Mouse (Mus musculus) macrophage (primary cell): ENCODE measurements around the gene Ism1. TPM values are rescaled to one million over a fixed set of nuclear protein-coding genes. Genes with fewer than 3 reads are reported as not detected.

Experiments
- H3K27ac ChIP-seq: fragments of 350-480 bp; formaldehyde crosslinking; 2 replicates; pipeline ENCODE4 v1.9.0; 2021
- H3K36me3 ChIP-seq: fragments of 350-480 bp; formaldehyde crosslinking; 2 replicates; pipeline ENCODE4 v1.9.0; 2021; ENCODE audit errors: inconsistent target
- H3K4me3 ChIP-seq: fragments of 350-480 bp; formaldehyde crosslinking; 2 replicates; pipeline ENCODE4 v1.9.0; 2021; ENCODE audit errors: inconsistent target
- H3K79me2 ChIP-seq: fragments of 350-480 bp; formaldehyde crosslinking; 2 replicates; pipeline ENCODE4 v1.9.0; 2021; ENCODE audit errors: inconsistent target
- WGBS: methylation state at CpG from one replicate; pipeline ENCODE4 v1.1.7; 2026; ENCODE audit warnings: inconsistent platforms; ENCODE audit not compliant: missing documents; 5-methylcytosine and 5-hydroxymethylcytosine counted together
- polyA plus RNA-seq: library from polyadenylated mRNA; stranded (reverse); fragments of 250-400 nt; gene quantifications from 3 replicates; pipeline ENCODE4 v1.2.4, GENCODE M21; 2018; ENCODE audit warnings: inconsistent platforms

Ism1 gene
- polyA plus RNA-seq, 1 experiment from 2014 or later, result not detected

GRCm38 (mm10) chr2:139729377-139729776 lies 51.4 kb downstream of the Ism1 start:
- H3K79me2 ChIP-seq, result no peaks in the 10 kb centered on the region
- H3K27ac ChIP-seq, result no peak overlapping the region
- H3K4me3 ChIP-seq, result no peak overlapping the region
- 65% methylated on average over 5 of the region's 5 CpGs for WGBS
- H3K36me3 ChIP-seq, result no peaks in the 10 kb centered on the region

- Histone ChIP-seq H3K79me2 (no peaks in the 10 kb centered on the region), H3K36me3 (no peaks in the 10 kb centered on the region), H3K4me3 (no peak overlapping the region), H3K27ac (no peak overlapping the region)
- 63% methylated on average over 1 of the region's 1 CpGs for WGBS
These were observed 64.4 kb downstream of the Ism1 start for GRCm38 (mm10) chr2:139742381-139742780.

- Histone ChIP-seq H3K4me3 (no peak overlapping the region), H3K27ac (no peak overlapping the region), H3K79me2 (no peaks in the 10 kb centered on the region), H3K36me3 (no peaks in the 10 kb centered on the region)
- 89% methylated on average over 8 of the region's 8 CpGs for WGBS
These were observed 79.0 kb downstream of the Ism1 start for GRCm38 (mm10) chr2:139757021-139757420.

- H3K79me2 ChIP-seq, result no peaks in the 10 kb centered on the region
- H3K4me3 ChIP-seq, result no peak overlapping the region
- H3K27ac ChIP-seq, result no peak overlapping the region
- no peaks in the 10 kb centered on the region for H3K36me3 ChIP-seq
- 100% methylated on average over 1 of the region's 1 CpGs for WGBS
These were observed 79.5 kb downstream of the Ism1 start for GRCm38 (mm10) chr2:139757456-139757855.

- Histone ChIP-seq H3K4me3 (no peak overlapping the region), H3K27ac (no peak overlapping the region), H3K79me2 (no peaks in the 10 kb centered on the region), H3K36me3 (no peaks in the 10 kb centered on the region)
- 82% methylated on average over 5 of the region's 5 CpGs for WGBS
These were observed 86.4 kb downstream of the Ism1 start for GRCm38 (mm10) chr2:139764355-139764754.

GRCm38 (mm10) chr2:139774949-139775570 lies 97.1 kb downstream of the Ism1 start:
- 87% methylated on average over 8 of the region's 8 CpGs for WGBS

GRCm38 (mm10) chr2:139776644-139777043 lies 98.7 kb downstream of the Ism1 start:
- H3K4me3 ChIP-seq, result no peak overlapping the region
- H3K79me2 ChIP-seq, result no peaks in the 10 kb centered on the region
- H3K36me3 ChIP-seq, result no peaks in the 10 kb centered on the region
- 13% methylated on average over 1 of the region's 1 CpGs for WGBS
- H3K27ac ChIP-seq, result no peak overlapping the region

More at GRCm38 (mm10) chr2:139774949-139775570, 97.1 kb downstream of the Ism1 start:
- Histone ChIP-seq H3K79me2 (no peaks in the 10 kb centered on the region), H3K36me3 (no peaks in the 10 kb centered on the region), H3K4me3 (no peak overlapping the region), H3K27ac (no peak overlapping the region)

- Histone ChIP-seq H3K4me3 (no peak overlapping the region), H3K79me2 (no peaks in the 10 kb centered on the region), H3K27ac (no peak overlapping the region), H3K36me3 (no peaks in the 10 kb centered on the region)
- WGBS, result 56% methylated on average over 3 of the region's 3 CpGs
These were observed 100.3 kb downstream of the Ism1 start for GRCm38 (mm10) chr2:139778283-139778682.

- 88% methylated on average over 8 of the region's 8 CpGs for whole genome bisulfite sequencing
- no peak overlapping the region for H3K4me3 ChIP-seq
These were observed 105.4 kb downstream of the Ism1 start for GRCm38 (mm10) chr2:139783318-139783850.

GRCm38 (mm10) chr2:139784465-139784864 lies 106.5 kb downstream of the Ism1 start:
- H3K4me3 ChIP-seq, result no peak overlapping the region
- no peak overlapping the region for H3K27ac ChIP-seq
- no peaks in the 10 kb centered on the region for H3K79me2 ChIP-seq
- 75% methylated on average over 1 of the region's 1 CpGs for WGBS
- no peaks in the 10 kb centered on the region for H3K36me3 ChIP-seq

More at GRCm38 (mm10) chr2:139783318-139783850, 105.4 kb downstream of the Ism1 start:
- Histone ChIP-seq H3K27ac (no peak overlapping the region), H3K36me3 (no peaks in the 10 kb centered on the region), H3K79me2 (no peaks in the 10 kb centered on the region)

- WGBS, result 90% methylated on average over 2 of the region's 2 CpGs
These were observed 107.0 kb downstream of the Ism1 start for GRCm38 (mm10) chr2:139784946-139785345.

GRCm38 (mm10) chr2:139788658-139789057 lies 110.7 kb downstream of the Ism1 start:
- H3K4me3 ChIP-seq, result no peak overlapping the region
- WGBS, result 98% methylated on average over 4 of the region's 4 CpGs
- no peak overlapping the region for H3K27ac ChIP-seq
- no peaks in the 10 kb centered on the region for H3K79me2 ChIP-seq
- H3K36me3 ChIP-seq, result no peaks in the 10 kb centered on the region

More at GRCm38 (mm10) chr2:139784946-139785345, 107.0 kb downstream of the Ism1 start:
- H3K27ac ChIP-seq, result no peak overlapping the region
- H3K36me3 ChIP-seq, result no peaks in the 10 kb centered on the region
- no peak overlapping the region for H3K4me3 ChIP-seq
- H3K79me2 ChIP-seq, result no peaks in the 10 kb centered on the region

- Histone ChIP-seq H3K79me2 (no peaks in the 10 kb centered on the region), H3K4me3 (no peak overlapping the region), H3K36me3 (no peaks in the 10 kb centered on the region), H3K27ac (no peak overlapping the region)
- 90% methylated on average over 8 of the region's 9 CpGs for WGBS
These were observed 114.6 kb downstream of the Ism1 start for GRCm38 (mm10) chr2:139792345-139793120.

GRCm38 (mm10) chr2:139804041-139804440 lies 126.1 kb downstream of the Ism1 start:
- Histone ChIP-seq H3K79me2 (no peaks in the 10 kb centered on the region), H3K4me3 (no peak overlapping the region), H3K27ac (no peak overlapping the region), H3K36me3 (no peaks in the 10 kb centered on the region)
- 84% methylated on average over 7 of the region's 7 CpGs for WGBS

GRCm38 (mm10) chr2:139807887-139808286 lies 129.9 kb downstream of the Ism1 start:
- WGBS, result 88% methylated on average over 4 of the region's 6 CpGs
- Histone ChIP-seq H3K79me2 (no peaks in the 10 kb centered on the region), H3K36me3 (no peaks in the 10 kb centered on the region), H3K4me3 (no peak overlapping the region), H3K27ac (no peak overlapping the region)
